ENCODE assay signal across 22 mouse cellular contexts in genomic region chr1:84157790-84158189, GRCm38 (mm10).
DNase-seq lines count a peak whose midpoint lies in the region; ATAC-seq and TF ChIP-seq lines count a peak whose summit lies in the region.
"Had no signal": no experiment of that assay in that cellular context is flagged by ENCODE, and none has a peak within 500 bp of the region (broad histone marks: within the 10 kb centered on the region; RNA-seq: fewer than 3 reads in every experiment).

No protein-coding gene starts in this region.

- CTCF ChIA-PET in Patski (lab: Charles Lee), result interaction anchor here (0.9 kb wide), 1 partner anchor 17 kb away, joined by 3 read pairs; no protein-coding TSS in a partner anchor

- no peaks in the 10 kb centered on the region for H3K27me3 ChIP-seq in Patski
- H3K27me3 ChIP-seq in forebrain, postnatal 0 days (ENCODE audit: insufficient read depth, low read length), result no peaks in the 10 kb centered on the region
- H3K27me3 ChIP-seq: embryonic facial prominence, embryonic 12.5 days; embryonic facial prominence, embryonic 15.5 days; forebrain, embryonic 13.5 days; forebrain, embryonic 15.5 days had no signal

- no peak overlapping the region for H3K27ac ChIP-seq in forebrain, postnatal 0 days (ENCODE audit: low read depth, low read length)
- H3K27ac ChIP-seq: embryonic facial prominence, embryonic 12.5 days; embryonic facial prominence, embryonic 15.5 days; forebrain, embryonic 13.5 days; forebrain, embryonic 15.5 days had no signal

- 81% methylated on average over 3 of the region's 3 CpGs for WGBS in forebrain, postnatal 0 days

- peak; percentile 14 for DNase-seq in heart, adult 11 months
- DNase-seq in heart, postnatal 25 days (ENCODE audit: low spot score), result no peak
- DNase-seq in 3134 (ENCODE audit: extremely low read depth, insufficient read length, low spot score) (peak; percentile 22), 3T3-L1 (ENCODE audit: low read depth, low spot score) (peak; percentile 34), Patski (ENCODE audit: low read depth, low spot score) (no peak)
- no peak for DNase-seq in adrenal gland, postnatal 25 days
- DNase-seq in forebrain, postnatal 0 days, result no peak
- DNase-seq: adrenal gland, adult 2 months; adrenal gland, postnatal 10 days; adrenal gland, postnatal 36 days; cerebellum, adult 11 months; cerebellum, adult 18-20 months; cerebellum, adult 8-10 months; cerebellum, adult 9-11 months; cerebellum, postnatal 14 days; cerebellum, postnatal 36 days; embryo, embryonic 11 days had no signal

- H3K36me3 ChIP-seq in forebrain, postnatal 0 days (ENCODE audit: insufficient read depth), result no peaks in the 10 kb centered on the region
- H3K36me3 ChIP-seq: embryonic facial prominence, embryonic 12.5 days; embryonic facial prominence, embryonic 15.5 days; forebrain, embryonic 15.5 days had no signal

- in situ Hi-C loops in Patski (cut with MboI; ENCODE audit: low pct_unique_long_range_greater_than_20kb), result no loop called here

- intact Hi-C loops in heart, postnatal 25 days (cut with DNase I), result loop anchor here (10.0 kb wide), 1 partner anchor 127 kb away; no protein-coding TSS in a partner anchor

- H3K4me3 ChIP-seq in forebrain, postnatal 0 days (ENCODE audit: low read depth, low read length), result no peak overlapping the region
- H3K4me3 ChIP-seq: embryonic facial prominence, embryonic 12.5 days; embryonic facial prominence, embryonic 15.5 days; erythroblast, embryonic 14.5 days; forebrain, embryonic 13.5 days; forebrain, embryonic 15.5 days had no signal

- TF ChIP-seq CTCF in Patski (IDR thresholded peaks at IDR 0.05), result no peak
- TF ChIP-seq CTCF in forebrain, postnatal 0 days (IDR thresholded peaks at IDR 0.05; ENCODE audit: low read depth), result no peak

- no peak overlapping the region for H3K4me2 ChIP-seq in forebrain, postnatal 0 days (ENCODE audit: low read depth)
- H3K4me2 ChIP-seq: embryonic facial prominence, embryonic 12.5 days; embryonic facial prominence, embryonic 15.5 days; forebrain, embryonic 13.5 days; forebrain, embryonic 15.5 days had no signal

- peak; percentile 74 for ATAC-seq in Patski
- ATAC-seq in forebrain, postnatal 0 days, result no peak
- ATAC-seq: forebrain, embryonic 13.5 days; forebrain, embryonic 15.5 days had no signal

- no peaks in the 10 kb centered on the region for H3K4me1 ChIP-seq in forebrain, postnatal 0 days (ENCODE audit: insufficient read depth)
- H3K4me1 ChIP-seq: embryonic facial prominence, embryonic 12.5 days had no signal

- no peaks in the 10 kb centered on the region for H3K9me3 ChIP-seq in forebrain, postnatal 0 days (ENCODE audit: low read length)
- H3K9me3 ChIP-seq: embryonic facial prominence, embryonic 15.5 days; forebrain, embryonic 13.5 days; forebrain, embryonic 15.5 days had no signal

- no peak overlapping the region for H3K9ac ChIP-seq in forebrain, postnatal 0 days
- H3K9ac ChIP-seq: embryonic facial prominence, embryonic 12.5 days; embryonic facial prominence, embryonic 15.5 days; forebrain, embryonic 13.5 days; forebrain, embryonic 15.5 days had no signal

- POLR2A ChIA-PET in Patski (lab: Charles Lee), result interaction anchor here (0.9 kb wide), 2 partner anchors 11 to 91 kb away, joined by 3 read pairs; no protein-coding TSS in a partner anchor

Comparison
In these comparisons a context has a peak if more than half of its experiments do, and no peak if none do; other contexts are left out.
1. DNase-seq: peak in heart, adult 11 months (single experiment), 3134 (single experiment) and 3T3-L1 (single experiment); none in heart, postnatal 25 days (single experiment), Patski (single experiment), adrenal gland, postnatal 25 days (single experiment) and forebrain, postnatal 0 days (single experiment).